Mouse (Mus musculus): ENCODE measurements at regions not wholly inside any gene's neighbourhood (a gene's known extent, or its start where the extent isn't known, plus 50 kb on each side); places are given as distances from the start of the nearest gene placed in this dataset.

- H3K27me3 ChIP-seq: no peaks in the 10 kb centered on the region
- H3K4me2 ChIP-seq: no peak overlapping the region
- WGBS (ENCODE audit: insufficient replicate concordance): 14% methylated on average over 2 of the region's 2 CpGs
- ATAC-seq (ENCODE audit: low read depth) (no peak), DNase-seq (no peak)
- H3K9ac ChIP-seq: no peak overlapping the region
- no peaks in the 10 kb centered on the region for H3K36me3 ChIP-seq
- no peak overlapping the region for H3K27ac ChIP-seq
- H3K9me3 ChIP-seq (replicated peaks): no peaks in the 10 kb centered on the region
- no peak overlapping the region for H3K4me3 ChIP-seq (replicated peaks)
- H3K4me1 ChIP-seq (replicated peaks): no peaks in the 10 kb centered on the region
Observed at GRCm38 (mm10) chr7:83031101-83031500, 164.0 kb downstream of the Mex3b start.

- Histone ChIP-seq H3K4me3 (replicated peaks) (no peak overlapping the region), H3K27ac (no peak overlapping the region), H3K27me3 (no peaks in the 10 kb centered on the region), H3K4me1 (replicated peaks) (no peaks in the 10 kb centered on the region), H3K9ac (no peak overlapping the region), H3K36me3 (no peaks in the 10 kb centered on the region), H3K4me2 (no peak overlapping the region), H3K9me3 (replicated peaks) (no peaks in the 10 kb centered on the region)
- ATAC-seq (ENCODE audit: low read depth) (no peak), DNase-seq (no peak)
- 83% methylated on average over 1 of the region's 1 CpGs for WGBS (ENCODE audit: insufficient replicate concordance)
Observed at GRCm38 (mm10) chr7:83032025-83032424, 164.9 kb downstream of the Mex3b start.

- Histone ChIP-seq H3K4me3 (replicated peaks) (no peak overlapping the region), H3K4me1 (replicated peaks) (no peaks in the 10 kb centered on the region), H3K9ac (no peak overlapping the region), H3K4me2 (no peak overlapping the region), H3K36me3 (no peaks in the 10 kb centered on the region), H3K27me3 (no peaks in the 10 kb centered on the region), H3K9me3 (replicated peaks) (no peaks in the 10 kb centered on the region), H3K27ac (no peak overlapping the region)
- no peak for DNase-seq
- WGBS (ENCODE audit: insufficient replicate concordance): 69% methylated on average over 2 of the region's 2 CpGs
- no peak for ATAC-seq (ENCODE audit: low read depth)
Observed at GRCm38 (mm10) chr7:83032924-83033323, 165.8 kb downstream of the Mex3b start.

- Histone ChIP-seq H3K36me3 (no peaks in the 10 kb centered on the region), H3K9ac (no peak overlapping the region), H3K27me3 (no peaks in the 10 kb centered on the region), H3K9me3 (replicated peaks) (no peaks in the 10 kb centered on the region), H3K4me3 (replicated peaks) (no peak overlapping the region), H3K4me2 (no peak overlapping the region), H3K4me1 (replicated peaks) (no peaks in the 10 kb centered on the region), H3K27ac (no peak overlapping the region)
- WGBS (ENCODE audit: insufficient replicate concordance): 58% methylated on average over 3 of the region's 3 CpGs
- ATAC-seq (ENCODE audit: low read depth): no peak
- DNase-seq: no peak
Observed at GRCm38 (mm10) chr7:83035190-83035589, 168.1 kb downstream of the Mex3b start.

GRCm38 (mm10) chr7:83036397-83036796, 169.3 kb downstream of the Mex3b start:
- H3K4me2 ChIP-seq: no peak overlapping the region
- no peak overlapping the region for H3K4me3 ChIP-seq (replicated peaks)
- no peaks in the 10 kb centered on the region for H3K4me1 ChIP-seq (replicated peaks)
- no peaks in the 10 kb centered on the region for H3K9me3 ChIP-seq (replicated peaks)
- H3K36me3 ChIP-seq: no peaks in the 10 kb centered on the region
- H3K9ac ChIP-seq: no peak overlapping the region
- no peaks in the 10 kb centered on the region for H3K27me3 ChIP-seq
- ATAC-seq (ENCODE audit: low read depth): no peak
- 82% methylated on average over 2 of the region's 2 CpGs for WGBS (ENCODE audit: insufficient replicate concordance)
- DNase-seq: no peak
- no peak overlapping the region for H3K27ac ChIP-seq

GRCm38 (mm10) chr7:83037100-83037499, 170.0 kb downstream of the Mex3b start:
- H3K36me3 ChIP-seq: no peaks in the 10 kb centered on the region
- H3K4me3 ChIP-seq (replicated peaks): no peak overlapping the region
- no peaks in the 10 kb centered on the region for H3K27me3 ChIP-seq
- H3K4me1 ChIP-seq (replicated peaks): no peaks in the 10 kb centered on the region
- WGBS (ENCODE audit: insufficient replicate concordance): 21% methylated on average over 2 of the region's 2 CpGs
- H3K4me2 ChIP-seq: no peak overlapping the region
- H3K9me3 ChIP-seq (replicated peaks): no peaks in the 10 kb centered on the region
- no peak for DNase-seq
- H3K27ac ChIP-seq: no peak overlapping the region
- ATAC-seq (ENCODE audit: low read depth): no peak
- no peak overlapping the region for H3K9ac ChIP-seq

GRCm38 (mm10) chr7:83037714-83038113, 170.6 kb downstream of the Mex3b start:
- no peaks in the 10 kb centered on the region for H3K36me3 ChIP-seq
- no peak overlapping the region for H3K9ac ChIP-seq
- no peak overlapping the region for H3K27ac ChIP-seq
- 67% methylated on average over 2 of the region's 2 CpGs for WGBS (ENCODE audit: insufficient replicate concordance)
- ATAC-seq (ENCODE audit: low read depth): no peak
- no peaks in the 10 kb centered on the region for H3K9me3 ChIP-seq (replicated peaks)
- H3K4me2 ChIP-seq: no peak overlapping the region
- DNase-seq: no peak
- H3K27me3 ChIP-seq: no peaks in the 10 kb centered on the region
- H3K4me1 ChIP-seq (replicated peaks): no peaks in the 10 kb centered on the region
- H3K4me3 ChIP-seq (replicated peaks): no peak overlapping the region

GRCm38 (mm10) chr7:83043746-83044145, 176.6 kb downstream of the Mex3b start:
- Histone ChIP-seq H3K36me3 (no peaks in the 10 kb centered on the region), H3K9ac (no peak overlapping the region), H3K9me3 (replicated peaks) (no peaks in the 10 kb centered on the region), H3K4me2 (no peak overlapping the region), H3K27ac (no peak overlapping the region), H3K27me3 (no peaks in the 10 kb centered on the region), H3K4me1 (replicated peaks) (no peaks in the 10 kb centered on the region), H3K4me3 (replicated peaks) (no peak overlapping the region)
- ATAC-seq (ENCODE audit: low read depth): no peak
- 60% methylated on average over 3 of the region's 3 CpGs for WGBS (ENCODE audit: insufficient replicate concordance)
- DNase-seq: no peak

GRCm38 (mm10) chr7:83045266-83045665, 178.1 kb downstream of the Mex3b start:
- ATAC-seq (ENCODE audit: low read depth): no peak
- no peaks in the 10 kb centered on the region for H3K4me1 ChIP-seq (replicated peaks)
- H3K36me3 ChIP-seq: no peaks in the 10 kb centered on the region
- DNase-seq: no peak
- H3K9me3 ChIP-seq (replicated peaks): no peaks in the 10 kb centered on the region
- no peak overlapping the region for H3K4me2 ChIP-seq
- 72% methylated on average over 3 of the region's 3 CpGs for WGBS (ENCODE audit: insufficient replicate concordance)
- H3K4me3 ChIP-seq (replicated peaks): no peak overlapping the region
- no peaks in the 10 kb centered on the region for H3K27me3 ChIP-seq
- H3K9ac ChIP-seq: no peak overlapping the region
- H3K27ac ChIP-seq: no peak overlapping the region

GRCm38 (mm10) chr7:83050011-83050410, 182.9 kb downstream of the Mex3b start:
- no peak overlapping the region for H3K4me2 ChIP-seq
- DNase-seq (no peak), ATAC-seq (ENCODE audit: low read depth) (no peak)
- H3K9me3 ChIP-seq (replicated peaks): no peaks in the 10 kb centered on the region
- H3K4me3 ChIP-seq (replicated peaks): no peak overlapping the region
- no peaks in the 10 kb centered on the region for H3K36me3 ChIP-seq
- H3K4me1 ChIP-seq (replicated peaks): no peaks in the 10 kb centered on the region
- no peak overlapping the region for H3K27ac ChIP-seq
- 47% methylated on average over 3 of the region's 3 CpGs for WGBS (ENCODE audit: insufficient replicate concordance)
- no peak overlapping the region for H3K9ac ChIP-seq
- no peaks in the 10 kb centered on the region for H3K27me3 ChIP-seq

- 78% methylated on average over 6 of the region's 6 CpGs for WGBS (ENCODE audit: insufficient replicate concordance)
- no peak overlapping the region for H3K27ac ChIP-seq
Observed at GRCm38 (mm10) chr7:83050833-83051497, 183.8 kb downstream of the Mex3b start.

GRCm38 (mm10) chr7:83056101-83056935, 189.2 kb downstream of the Mex3b start:
- Histone ChIP-seq H3K4me3 (replicated peaks) (no peak overlapping the region), H3K36me3 (no peaks in the 10 kb centered on the region), H3K4me2 (no peak overlapping the region), H3K9ac (no peak overlapping the region), H3K9me3 (replicated peaks) (no peaks in the 10 kb centered on the region), H3K4me1 (replicated peaks) (no peaks in the 10 kb centered on the region), H3K27me3 (no peaks in the 10 kb centered on the region), H3K27ac (no peak overlapping the region)
- ATAC-seq (ENCODE audit: low read depth) (no peak), DNase-seq (no peak)
- 53% methylated on average over 13 of the region's 13 CpGs for WGBS (ENCODE audit: insufficient replicate concordance)

More at GRCm38 (mm10) chr7:83050833-83051497, 183.8 kb downstream of the Mex3b start:
- H3K4me2 ChIP-seq: no peak overlapping the region
- no peak overlapping the region for H3K4me3 ChIP-seq (replicated peaks)
- no peaks in the 10 kb centered on the region for H3K36me3 ChIP-seq
- no peak for DNase-seq
- no peak for ATAC-seq (ENCODE audit: low read depth)
- H3K4me1 ChIP-seq (replicated peaks): no peaks in the 10 kb centered on the region
- H3K9ac ChIP-seq: no peak overlapping the region
- H3K9me3 ChIP-seq (replicated peaks): no peaks in the 10 kb centered on the region
- no peaks in the 10 kb centered on the region for H3K27me3 ChIP-seq
